Comparison of ENCODE assay signal across 19 mouse cellular contexts in genomic region chr2:125922149-125922548, GRCm38 (mm10).
DNase-seq lines count a peak whose midpoint lies in the region; ATAC-seq and TF ChIP-seq lines count a peak whose summit lies in the region.
"Had no signal": no experiment of that assay in that cellular context is flagged by ENCODE, and none has a peak within 500 bp of the region (broad histone marks: within the 10 kb centered on the region; RNA-seq: fewer than 3 reads in every experiment).

No protein-coding gene starts in this region.

- peaks cover 97% of the 10 kb centered on the region for H3K4me1 ChIP-seq in megakaryocyte, embryonic 14.5 days
- peaks cover 2% of the 10 kb centered on the region; the same call in 1 of the 2 replicates for H3K4me1 ChIP-seq in brown adipose tissue, adult 24 weeks (ENCODE audit: control insufficient read depth, insufficient read depth, insufficient read length, low read length)
- H3K4me1 ChIP-seq: hindbrain, embryonic 15.5 days had no signal

- no peak for ATAC-seq in megakaryocyte, adult 5-6 weeks (ENCODE audit: poor library complexity, severe bottlenecking)
- ATAC-seq: forebrain, embryonic 14.5 days; forebrain, postnatal 0 days had no signal

- H3ac ChIP-seq in C2C12 (ENCODE audit: control insufficient read depth, insufficient read length, low read depth): no peak overlapping the region

- H3K4me3 ChIP-seq in megakaryocyte, embryonic 14.5 days (replicated peaks): peak overlapping the region; percentile 51
- H3K4me3 ChIP-seq in C2C12 (ENCODE audit: insufficient read depth, poor library complexity, severe bottlenecking): no peak overlapping the region
- no peak overlapping the region for H3K4me3 ChIP-seq in brown adipose tissue, adult 24 weeks (ENCODE audit: insufficient read depth, low read depth, low read length)
- H3K4me3 ChIP-seq: embryonic facial prominence, embryonic 13.5 days; hindbrain, embryonic 12.5 days; hindbrain, embryonic 15.5 days had no signal

- TF ChIP-seq CTCF in C2C12 (IDR thresholded peaks at IDR 0.05; ENCODE audit: control insufficient read depth, insufficient read depth, insufficient read length): no peak

- no peaks in the 10 kb centered on the region for H3K79me2 ChIP-seq in C2C12 (ENCODE audit: control insufficient read depth, insufficient read depth)

- DNase-seq in lung, postnatal 14 days: no peak
- DNase-seq in cerebellum, adult 18-20 months: no peak
- DNase-seq: cerebellum, adult 2 months; cerebellum, adult 9-11 months; cerebellum, postnatal 25 days; forebrain, postnatal 0 days; gastrocnemius, postnatal 10 days; gastrocnemius, postnatal 36 days had no signal

- H3K27ac ChIP-seq in brown adipose tissue, adult 24 weeks (replicated peaks; ENCODE audit: low read depth, low read length): 0 out of 2 replicates have a peak overlapping the region, but pooled peaks have one; percentile 5
- H3K27ac ChIP-seq: embryonic facial prominence, embryonic 13.5 days; hindbrain, embryonic 12.5 days; hindbrain, embryonic 15.5 days had no signal

- peaks cover 2% of the 10 kb centered on the region for H3K79me3 ChIP-seq in C2C12 (ENCODE audit: low read depth)

- peaks cover 53% of the 10 kb centered on the region for H3K36me3 ChIP-seq in megakaryocyte, embryonic 14.5 days (replicated peaks; ENCODE audit: low read length)
- H3K36me3 ChIP-seq in C2C12 (ENCODE audit: control insufficient read depth, insufficient read depth): peaks cover 18% of the 10 kb centered on the region
- H3K36me3 ChIP-seq: hindbrain, embryonic 15.5 days had no signal

- no peaks in the 10 kb centered on the region for H3K9me3 ChIP-seq in megakaryocyte, embryonic 14.5 days
- H3K9me3 ChIP-seq: embryonic facial prominence, embryonic 13.5 days; G1E; hindbrain, embryonic 12.5 days; hindbrain, embryonic 15.5 days had no signal

- no peaks in the 10 kb centered on the region for H3K27me3 ChIP-seq in megakaryocyte, embryonic 14.5 days (replicated peaks)
- no peaks in the 10 kb centered on the region for H3K27me3 ChIP-seq in C2C12 (ENCODE audit: control insufficient read depth, insufficient read depth, insufficient read length)
- H3K27me3 ChIP-seq: CH12.LX; embryonic facial prominence, embryonic 13.5 days; hindbrain, embryonic 12.5 days; hindbrain, embryonic 15.5 days; Patski had no signal

TF ChIP-seq in C2C12, 6 proteins besides CTCF, POLR2A, EP300 and RAD21:
- TF ChIP-seq MYOD1 (IDR thresholded peaks at IDR 0.05; ENCODE audit: control insufficient read depth, insufficient read length, low read depth) (peak; percentile 47), CEBPB (IDR thresholded peaks at IDR 0.05; ENCODE audit: low read depth) (no peak)
